Mouse (Mus musculus) mesoderm, embryonic 11.5 days (tissue): ENCODE measurements at regions not wholly inside any gene's neighbourhood (a gene's known extent, or its start where the extent isn't known, plus 50 kb on each side); places are given as distances from the start of the nearest gene placed in this dataset.
A peak's percentile ranks its signal among the peaks of the same experiment; 100 is the strongest.
"Not testable (repeated sequence)": the region's sequence is repeated elsewhere in the genome, so short reads cannot be mapped to it uniquely, and the experiment has no call there.

ENCODE experiments used
- DNase-seq: peaks from one replicate; pipeline ENCODE4 v3.0.0-alpha.2; 2012; ENCODE audit warnings: low read depth, low spot score

DNA sequence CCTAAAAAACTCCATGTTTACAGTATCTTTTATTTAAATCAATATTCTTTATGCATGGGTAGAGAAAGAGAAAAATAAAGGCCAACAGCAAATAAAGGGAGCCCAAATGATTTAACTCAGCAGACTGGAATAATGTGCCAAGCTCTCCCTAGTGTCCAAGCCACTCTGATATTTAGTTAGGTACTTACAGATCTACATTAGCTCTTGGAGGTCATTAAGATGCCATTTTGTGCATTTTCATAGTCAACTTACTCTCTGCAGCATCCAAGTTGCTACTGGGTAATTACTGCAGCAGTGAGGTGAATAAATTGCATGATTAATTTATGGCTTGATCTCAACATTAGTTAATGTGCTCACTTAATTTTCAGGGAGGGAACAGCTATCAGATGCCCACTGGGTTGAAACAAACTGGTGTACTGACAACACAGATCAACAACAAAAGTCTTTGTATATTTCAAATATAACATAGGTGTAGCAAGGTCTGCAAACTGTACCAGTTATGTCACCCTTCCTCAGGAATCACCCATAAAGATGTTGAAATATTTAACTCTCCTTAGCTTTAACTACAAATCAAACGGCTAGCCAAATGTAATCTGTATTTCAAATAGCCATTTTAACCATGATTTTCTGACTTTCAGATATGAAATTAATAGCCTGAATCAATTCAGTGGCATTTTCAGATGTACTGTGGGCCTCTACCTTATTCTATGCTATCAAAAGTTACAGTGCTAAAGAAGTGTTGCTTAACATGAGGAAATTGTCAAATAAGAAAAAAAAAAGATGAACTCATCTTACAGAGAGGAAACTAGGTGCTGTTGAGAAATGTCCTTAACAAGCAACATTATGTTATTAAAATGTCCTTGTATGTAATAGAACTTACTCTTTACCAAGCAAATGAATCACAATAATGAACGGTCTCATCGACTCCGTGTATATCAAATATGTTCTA is 163.8 kb upstream of the Hapln1 start:
- DNase-seq = no peak

GRCm38 (mm10) chr13:89378365-89378764 is 161.2 kb upstream of the Hapln1 start:
- DNase-seq = no peak

GRCm38 (mm10) chr13:89383619-89384190 is 155.9 kb upstream of the Hapln1 start:
- not testable (repeated sequence) for DNase-seq

DNA sequence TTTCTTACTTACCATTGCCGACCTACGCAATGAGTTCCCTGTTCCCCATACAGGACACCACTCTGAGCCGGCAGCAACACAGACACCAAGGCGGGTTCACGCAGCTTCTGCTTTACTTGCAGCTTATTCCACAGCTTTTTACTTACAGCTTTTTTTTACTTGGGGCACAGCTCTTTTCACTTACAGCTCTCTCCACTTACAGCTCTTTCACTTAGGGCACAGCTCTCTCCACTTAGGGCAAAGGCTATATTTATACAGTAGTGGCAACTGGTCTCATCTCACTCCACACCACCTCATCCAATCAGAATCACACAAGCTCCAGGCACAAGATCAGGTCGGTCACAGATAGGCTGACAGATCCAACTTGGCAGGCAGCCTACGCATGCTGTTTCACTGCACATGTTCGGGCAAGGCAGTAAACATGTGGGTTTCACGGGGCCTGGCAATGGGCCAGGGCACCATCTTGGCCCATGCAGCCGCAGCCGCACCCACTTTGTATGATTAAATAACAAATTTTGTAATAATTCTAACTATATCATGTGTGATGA is 154.9 kb upstream of the Hapln1 start:
- DNase-seq = no peak

DNA sequence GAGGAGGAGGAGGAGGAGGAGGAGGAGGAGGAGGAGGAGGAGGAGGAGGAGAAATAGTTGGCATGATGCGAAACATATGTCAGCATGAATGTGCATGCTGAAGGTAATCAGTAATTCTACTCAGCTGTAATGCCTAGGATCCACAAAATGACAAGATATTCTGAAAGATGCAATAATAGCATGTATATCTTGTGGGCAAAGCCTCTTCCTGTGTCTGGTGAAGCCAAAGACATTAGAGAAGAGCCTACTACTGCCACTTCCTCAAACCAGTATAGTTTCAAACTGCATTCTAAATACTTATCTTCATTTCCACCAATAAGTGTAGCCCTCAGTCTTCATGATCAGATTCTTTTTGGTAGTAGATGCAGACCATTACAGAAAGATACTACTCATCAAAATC is 152.2 kb upstream of the Hapln1 start:
- DNase-seq = no peak

- no peak for DNase-seq
Measured at GRCm38 (mm10) chr13:89389149-89389548, 150.4 kb upstream of the Hapln1 start.

- DNase-seq = no peak
Measured at GRCm38 (mm10) chr13:89394717-89395344, 144.8 kb upstream of the Hapln1 start.

- no peak for DNase-seq
Measured at GRCm38 (mm10) chr13:89395851-89396250, 143.7 kb upstream of the Hapln1 start.

GRCm38 (mm10) chr13:89401084-89401671 is 138.4 kb upstream of the Hapln1 start:
- no peak for DNase-seq

DNA sequence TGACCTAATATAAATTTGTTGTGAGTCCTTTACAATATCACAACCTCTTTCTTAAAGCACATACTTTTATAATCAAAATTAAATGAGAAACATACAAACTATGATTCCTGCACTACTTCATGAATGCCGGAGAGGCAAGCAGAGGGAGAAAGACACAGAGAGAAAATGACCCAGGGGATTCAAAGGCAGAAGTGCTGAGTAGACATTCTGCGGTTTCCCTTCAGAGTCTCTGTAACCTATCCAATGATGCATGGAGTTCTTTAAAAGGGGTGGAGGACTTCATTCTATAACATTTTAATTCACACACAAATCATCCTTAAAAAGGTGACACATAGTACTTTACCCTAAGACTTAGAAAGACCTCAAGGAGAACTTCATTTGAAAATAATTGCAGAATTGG is 129.1 kb upstream of the Hapln1 start:
- DNase-seq = no peak

DNA sequence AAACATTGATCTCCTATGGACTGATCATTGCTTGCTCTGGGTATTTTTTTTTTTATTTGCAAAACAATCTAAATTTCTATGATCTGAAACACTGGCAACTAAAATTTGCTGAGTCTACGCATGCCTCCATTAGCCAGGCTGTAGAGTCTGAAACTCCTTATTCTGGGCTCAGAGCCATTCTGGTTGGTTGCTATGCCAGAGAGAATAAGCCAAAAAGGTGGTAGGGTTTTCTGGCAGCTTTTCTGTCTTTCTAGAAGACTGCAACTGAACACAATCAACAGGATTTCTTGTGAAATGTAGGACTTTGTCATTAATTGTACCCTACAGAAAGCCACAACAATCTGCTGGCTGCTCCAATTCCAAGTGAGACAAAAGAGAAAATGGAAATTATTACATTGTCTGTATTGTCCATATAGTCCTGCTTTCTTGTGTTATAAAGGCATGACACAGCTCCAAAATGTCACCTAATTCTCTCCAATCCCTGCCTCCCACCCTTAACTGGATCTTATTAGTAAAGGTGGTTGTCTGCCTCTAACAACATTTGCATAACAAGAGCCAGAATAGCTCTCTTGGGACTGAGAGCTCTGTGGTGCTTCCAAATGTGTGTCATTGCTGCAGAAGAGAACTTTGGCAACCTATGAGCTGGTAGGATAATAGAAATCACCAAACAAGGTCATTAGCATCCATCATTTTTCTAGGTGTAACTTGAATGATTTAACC is 126.7 kb upstream of the Hapln1 start:
- DNase-seq = no peak

- no peak for DNase-seq
Measured at GRCm38 (mm10) chr13:89418804-89419203, 120.8 kb upstream of the Hapln1 start.

- no peak for DNase-seq
Measured at GRCm38 (mm10) chr13:89421833-89422232, 117.8 kb upstream of the Hapln1 start.

- peak; percentile 30 for DNase-seq
Measured at GRCm38 (mm10) chr13:89423491-89423890, 116.1 kb upstream of the Hapln1 start.

- DNase-seq = no peak
Measured at GRCm38 (mm10) chr13:89428272-89429071, 111.1 kb upstream of the Hapln1 start.

- no peak for DNase-seq
Measured at GRCm38 (mm10) chr13:89444847-89445246, 94.7 kb upstream of the Hapln1 start.

DNA sequence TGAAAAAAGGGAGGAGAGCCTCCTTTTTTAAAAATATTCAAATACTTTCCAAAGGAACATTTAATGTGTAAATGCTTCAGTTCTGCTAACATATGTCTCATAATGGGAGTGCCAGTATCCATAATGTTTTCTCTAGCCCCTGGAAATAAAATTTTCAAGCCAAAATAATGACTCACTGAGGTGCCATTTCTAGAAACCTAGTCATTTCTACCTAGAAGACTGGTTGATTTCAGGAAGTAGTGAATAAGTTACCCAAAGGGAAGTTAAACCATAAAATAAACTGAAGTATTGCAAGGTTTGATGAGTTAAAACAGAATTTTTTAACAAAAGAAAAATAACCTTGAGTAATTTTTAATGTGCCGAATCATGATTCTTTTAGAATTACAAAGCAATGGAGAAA is 85.8 kb upstream of the Hapln1 start:
- DNase-seq = no peak

DNA sequence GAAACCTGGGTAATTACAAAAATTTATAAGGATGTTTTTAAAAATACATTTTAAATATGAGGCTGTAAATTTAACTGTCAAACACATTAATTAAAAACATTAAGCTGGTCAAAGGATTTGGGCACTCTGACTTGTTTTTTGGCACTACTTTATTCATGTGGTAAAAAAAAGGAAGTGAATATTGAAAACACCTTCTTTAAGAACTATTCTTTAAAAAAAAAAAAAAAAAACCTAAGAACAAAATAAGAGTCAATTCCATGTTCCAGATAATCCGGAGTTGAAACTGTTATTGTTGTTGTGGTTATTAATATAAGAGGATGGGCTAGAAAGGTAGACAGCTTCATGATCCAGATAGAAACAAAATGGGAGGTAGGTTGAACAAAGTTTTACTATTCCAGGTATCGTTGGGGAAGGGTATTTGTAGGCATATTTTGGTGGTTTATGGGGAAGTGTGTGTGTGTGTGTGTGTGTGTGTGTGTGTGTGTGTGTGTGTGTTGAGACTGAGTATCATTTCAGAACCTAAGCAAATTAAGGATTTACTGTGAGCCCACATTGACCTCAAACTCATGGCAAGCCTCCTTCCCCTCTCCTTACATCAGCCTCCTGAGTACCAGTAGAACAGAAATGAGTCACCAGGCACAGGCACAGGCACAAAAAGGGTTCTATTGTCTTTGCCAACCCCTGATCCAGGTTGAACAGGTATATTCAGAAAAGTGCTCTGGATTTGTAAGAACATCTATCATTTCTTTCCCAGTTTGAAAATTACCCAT is 85.2 kb upstream of the Hapln1 start:
- DNase-seq = no peak

- DNase-seq = no peak
Measured at GRCm38 (mm10) chr13:89463746-89464145, 75.8 kb upstream of the Hapln1 start.
